Mouse (Mus musculus): ENCODE data around the gene Lepr.
"Not testable (repeated sequence)": the region's sequence is repeated elsewhere in the genome, so short reads cannot be mapped to it uniquely, and the experiment has no call there.

Gene Lepr

GRCm38 (mm10) chr4:101715805-101716204 lies 1.4 kb upstream of the Lepr start:
- DNase-seq (ENCODE audit: low spot score) = no peak

DNA sequence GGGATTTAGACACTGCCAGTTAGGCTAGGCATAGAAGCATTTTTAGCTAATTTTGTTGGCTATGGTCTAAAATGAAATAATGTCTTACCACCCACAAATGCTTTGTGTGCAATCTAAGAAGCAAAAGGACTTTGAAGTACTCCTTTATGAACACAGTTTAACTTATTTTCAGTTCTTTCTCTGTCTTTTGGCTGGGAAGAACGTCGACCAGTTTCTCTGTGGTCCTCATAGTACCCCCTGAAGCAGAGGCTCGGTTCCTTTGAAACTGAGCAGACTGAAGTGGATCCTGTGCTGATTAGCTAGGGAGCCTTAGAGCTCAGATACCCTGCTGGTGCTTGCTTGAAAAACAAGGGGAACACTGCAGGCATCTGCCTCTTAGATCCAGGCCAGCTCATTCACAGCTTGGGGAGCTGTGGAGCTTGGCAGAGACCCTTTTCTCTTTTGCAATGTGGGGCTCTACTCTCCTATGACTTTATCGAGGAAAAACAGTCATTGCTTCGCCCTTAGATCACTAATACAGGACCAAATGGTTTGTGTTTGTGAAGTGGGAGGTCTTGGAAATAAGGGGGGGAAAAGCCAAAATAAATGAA lies 1.9 kb downstream of the Lepr start:
- no peak for DNase-seq (ENCODE audit: low spot score)

DNA sequence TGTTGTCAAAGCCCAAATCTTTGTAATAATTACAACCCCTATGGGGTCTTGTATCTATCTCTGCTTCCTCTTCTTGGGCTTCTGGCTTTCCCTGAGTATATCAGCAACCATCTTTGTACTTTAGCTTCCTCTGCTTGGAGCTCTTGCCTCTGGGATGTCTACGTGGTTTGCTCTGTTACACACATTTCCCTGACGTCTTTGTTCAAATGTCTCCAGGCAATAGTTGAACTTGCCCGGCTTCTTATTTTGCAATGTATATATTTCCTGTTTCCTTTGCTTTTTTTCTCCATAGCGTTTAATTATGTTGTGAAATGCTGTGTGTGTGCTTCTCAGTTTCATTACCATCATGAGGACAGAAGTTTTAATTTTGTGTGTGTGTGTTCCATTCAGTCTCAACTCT lies 4.5 kb downstream of the Lepr start:
- no peak for DNase-seq (ENCODE audit: low spot score)

DNA sequence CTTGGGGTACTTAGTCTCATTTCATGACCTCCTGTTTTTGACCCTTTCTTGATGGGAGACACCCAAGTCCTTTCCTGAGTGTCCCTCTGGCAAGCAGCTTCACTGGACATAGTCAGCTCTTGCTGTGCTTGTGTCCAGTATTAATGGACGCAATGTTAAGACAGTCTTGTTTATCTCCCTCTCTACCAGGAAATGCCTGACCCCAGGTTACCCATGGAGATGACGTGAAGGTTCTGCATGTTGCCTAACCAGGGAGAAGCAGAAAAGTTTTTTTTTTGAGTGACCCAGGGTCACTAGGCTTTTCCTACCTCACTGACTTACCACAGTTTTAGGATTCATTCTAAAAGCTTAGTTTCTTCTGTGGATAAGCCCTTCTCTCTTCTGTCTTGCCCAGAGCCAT lies 24.8 kb downstream of the Lepr start:
- no peak for DNase-seq (ENCODE audit: low spot score)

- no peak for DNase-seq (ENCODE audit: low spot score)
Observed at GRCm38 (mm10) chr4:101745534-101745933, 28.3 kb downstream of the Lepr start.

GRCm38 (mm10) chr4:101760490-101760889 lies 43.3 kb downstream of the Lepr start:
- no peak for DNase-seq (ENCODE audit: low spot score)

GRCm38 (mm10) chr4:101843923-101844322 lies 126.7 kb downstream of the Lepr start, which contains the start of gene B020004J07Rik:
Gene B020004J07Rik, minus strand, starts transcription at chr4:101844023.
- DNase-seq (ENCODE audit: low spot score) = not testable (repeated sequence)

DNA sequence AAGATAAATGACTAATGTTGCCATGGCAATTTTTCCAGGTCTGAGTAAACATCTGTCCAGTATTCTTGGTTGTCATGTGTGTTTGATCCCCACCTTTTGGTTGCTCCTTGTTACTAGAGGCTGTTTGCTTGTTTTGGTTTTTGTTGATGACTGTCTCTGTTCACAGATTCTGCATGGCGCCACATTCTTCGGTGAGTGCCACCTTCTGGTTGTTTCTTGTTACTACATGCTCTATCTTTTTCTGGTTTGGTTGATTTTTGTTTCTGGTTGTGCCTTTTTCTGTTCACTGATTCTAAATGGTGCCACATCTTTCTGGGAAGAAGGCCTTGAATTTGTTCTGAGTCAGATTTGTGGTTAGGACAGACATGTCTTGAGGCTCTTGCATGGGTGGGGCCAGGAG lies 133.7 kb downstream of the Lepr start:
- DNase-seq (ENCODE audit: low spot score) = no peak

DNA sequence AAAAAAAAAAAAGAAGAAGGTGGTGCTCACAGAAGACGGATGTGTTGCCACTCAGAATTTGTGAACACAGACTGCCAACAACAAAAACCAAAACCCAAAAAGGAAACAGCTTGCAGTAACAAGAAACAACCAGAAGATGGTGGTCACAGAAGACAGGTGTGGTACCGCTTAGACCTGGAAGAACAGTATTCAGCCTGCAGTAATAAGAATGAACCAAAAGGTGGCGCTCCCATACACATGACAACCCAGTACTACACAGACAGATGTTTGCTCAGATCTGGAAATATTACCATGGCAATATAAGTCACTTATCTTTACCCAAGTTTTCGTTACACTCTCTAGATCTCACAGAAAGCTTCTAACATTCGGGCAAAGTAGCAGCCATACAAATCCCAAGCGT lies 143.7 kb downstream of the Lepr start:
- peak; percentile 10 for DNase-seq (ENCODE audit: low spot score)

DNA sequence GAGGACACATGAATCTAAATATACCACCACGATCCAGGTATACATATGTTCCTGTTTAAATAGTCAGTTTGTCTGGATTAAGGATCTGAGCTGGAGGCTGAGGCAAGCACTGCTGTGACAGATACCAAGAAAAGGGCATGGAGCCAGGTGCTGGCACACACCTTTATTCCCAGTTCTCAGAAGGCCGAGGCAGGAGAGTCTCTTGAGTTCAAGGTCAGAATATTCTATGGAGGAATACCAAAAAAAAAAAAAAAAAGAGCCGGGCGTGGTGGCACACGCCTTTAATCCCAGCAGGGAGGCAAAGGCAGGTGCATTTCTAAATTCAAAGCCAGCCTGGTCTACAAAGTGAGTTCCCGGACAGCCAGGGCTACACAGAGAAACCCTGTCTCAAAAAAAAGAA lies 145.1 kb downstream of the Lepr start:
- no peak for DNase-seq (ENCODE audit: low spot score)
